Mouse (Mus musculus) mesoderm, embryonic 11.5 days (tissue): ENCODE results near the gene Lrrc8a.
A peak's percentile ranks its signal among the peaks of the same experiment; 100 is the strongest.

Experiments used
- DNase-seq: peaks from one replicate; pipeline ENCODE4 v3.0.0-alpha.2; 2012; ENCODE audit warnings: low read depth, low spot score

The Lrrc8a gene

GRCm38 (mm10) chr2:30239777-30240176 lies 2.3 kb downstream of the Lrrc8a start:
- DNase-seq, result no peak

- no peak for DNase-seq
Observed at GRCm38 (mm10) chr2:30240267-30240666, 2.8 kb downstream of the Lrrc8a start, which contains the start of gene Gm28035. Gm28035 (plus strand) TSS chr2:30240567.

- DNase-seq, result peak; percentile 87
Observed at GRCm38 (mm10) chr2:30242509-30242908, 5.0 kb downstream of the Lrrc8a start.

GRCm38 (mm10) chr2:30243391-30243790 lies 5.9 kb downstream of the Lrrc8a start:
- no peak for DNase-seq

- no peak for DNase-seq
Observed at GRCm38 (mm10) chr2:30244595-30245178, 7.2 kb downstream of the Lrrc8a start.

GRCm38 (mm10) chr2:30247036-30247435 lies 9.5 kb downstream of the Lrrc8a start:
- DNase-seq, result no peak

- no peak for DNase-seq
Observed at GRCm38 (mm10) chr2:30247681-30248080, 10.2 kb downstream of the Lrrc8a start.

GRCm38 (mm10) chr2:30249182-30249581 lies 11.7 kb downstream of the Lrrc8a start:
- no peak for DNase-seq

GRCm38 (mm10) chr2:30250166-30251128 lies 12.9 kb downstream of the Lrrc8a start:
- DNase-seq, result no peak

GRCm38 (mm10) chr2:30251417-30252104 lies 14.0 kb downstream of the Lrrc8a start:
- DNase-seq, result no peak

GRCm38 (mm10) chr2:30252521-30252920 lies 15.0 kb downstream of the Lrrc8a start:
- DNase-seq, result no peak

GRCm38 (mm10) chr2:30253809-30254208 lies 16.3 kb downstream of the Lrrc8a start:
- DNase-seq, result no peak

GRCm38 (mm10) chr2:30255631-30256395 lies 18.3 kb downstream of the Lrrc8a start:
- DNase-seq, result no peak

- no peak for DNase-seq
Observed at GRCm38 (mm10) chr2:30256616-30257350, 19.3 kb downstream of the Lrrc8a start.

- DNase-seq, result no peak
Observed at GRCm38 (mm10) chr2:30257699-30258460, 20.4 kb downstream of the Lrrc8a start.

GRCm38 (mm10) chr2:30258600-30258999 lies 21.1 kb downstream of the Lrrc8a start:
- no peak for DNase-seq

GRCm38 (mm10) chr2:30259131-30260064 lies 21.9 kb downstream of the Lrrc8a start:
- DNase-seq, result no peak

GRCm38 (mm10) chr2:30261064-30261736 lies 23.7 kb downstream of the Lrrc8a start:
- no peak for DNase-seq
